Mouse (Mus musculus) kidney, adult 2 months (tissue): ENCODE data around the gene Lrp2.

ENCODE experiments used
- CTCF ChIP-seq: fragments of 200-500 bp; conservative IDR thresholded peaks from 2 replicates; pipeline ENCODE4 v1.5.1; 2011; ENCODE audit warnings: low read depth, mild to moderate bottlenecking, control low read depth, low read length, moderate library complexity, mixed read lengths; ENCODE audit not compliant: insufficient read depth, insufficient read length
- POLR2A ChIP-seq: fragments of 200-500 bp; IDR thresholded peaks from one replicate; pipeline ENCODE4 v1.6.1; 2011; ENCODE audit warnings: low read depth, low read length, control low read depth

DNA sequence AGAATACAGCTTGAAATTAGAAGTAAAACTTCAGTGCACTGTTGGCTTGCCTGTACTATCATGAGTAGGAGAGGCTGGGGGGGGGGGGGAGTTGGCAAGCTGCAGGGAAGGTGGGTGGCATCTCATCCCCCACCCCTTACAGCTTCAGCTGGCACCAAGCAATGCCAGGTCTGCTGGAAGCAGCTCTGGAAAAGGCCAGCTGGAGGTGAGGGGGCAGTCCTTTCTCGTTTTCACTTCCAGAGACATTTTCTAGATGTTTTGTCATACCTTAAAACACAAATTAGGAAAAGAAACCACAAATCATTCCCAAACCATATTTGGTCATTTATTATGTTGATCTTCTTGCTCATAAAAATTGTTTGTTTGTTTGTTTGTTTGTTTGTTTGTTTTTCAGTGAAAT is 206.1 kb downstream of the Lrp2 start:
- no peak for TF ChIP-seq CTCF
- TF ChIP-seq POLR2A, result no peak
